Mouse (Mus musculus) gonadal fat pad, adult 2 months (tissue): ENCODE data around the gene Gm3045. TPM values are rescaled to one million over a fixed set of nuclear protein-coding genes. Genes with fewer than 3 reads are reported as not detected.

ENCODE experiments used
- polyA plus RNA-seq: library from polyadenylated mRNA; depleted of rRNA; stranded (reverse); fragments of >200 nt; gene quantifications from 2 replicates; pipeline ENCODE4 v1.2.3, GENCODE M21; 2012; rRNA removed

Gene Gm3045
- polyA plus RNA-seq, 1 experiment = not detected

Other genes with a start within 250 kb of the Gm3045 start
- gene Tifab, start 247.7 kb upstream of the Gm3045 start, polyA plus RNA-seq = 3.8 and 4.6 TPM in 2 replicates
- gene Neurog1, start 174.4 kb upstream of the Gm3045 start, polyA plus RNA-seq = not detected in 2 replicates
- 26.4 and 45.4 TPM in 2 replicates for gene Cxcl14, start 130.0 kb upstream of the Gm3045 start, polyA plus RNA-seq
- 2.6 and 4.1 TPM in 2 replicates for gene Slc25a48, start 11.8 kb downstream of the Gm3045 start, polyA plus RNA-seq
- not detected in 2 replicates for gene Il9, start 55.7 kb downstream of the Gm3045 start, polyA plus RNA-seq
- 1.3 and 2.1 TPM in 2 replicates for gene Fbxl21, start 95.9 kb downstream of the Gm3045 start, polyA plus RNA-seq
- gene Lect2, start 121.9 kb downstream of the Gm3045 start, polyA plus RNA-seq = 0.27 TPM in 1 of 2 replicates, not detected in the other
- 42.4 and 49.4 TPM in 2 replicates for gene Tgfbi, start 182.9 kb downstream of the Gm3045 start, polyA plus RNA-seq